Mouse (Mus musculus) embryonic fibroblast, embryonic 13.5 days (primary cell): Measurements from ENCODE around the gene Zmiz1.

Experiments used
- CTCF ChIP-seq: IDR thresholded peaks from 2 replicates; pipeline ENCODE4 v1.5.1; 2011; ENCODE audit warnings: mild to moderate bottlenecking, control low read depth, low read length, moderate library complexity, borderline replicate concordance; ENCODE audit not compliant: insufficient read depth
- POLR2A ChIP-seq: IDR thresholded peaks from 2 replicates; pipeline ENCODE4 v1.6.1; 2011; ENCODE audit warnings: low read depth, mild to moderate bottlenecking, control low read depth, low read length, moderate library complexity

DNA sequence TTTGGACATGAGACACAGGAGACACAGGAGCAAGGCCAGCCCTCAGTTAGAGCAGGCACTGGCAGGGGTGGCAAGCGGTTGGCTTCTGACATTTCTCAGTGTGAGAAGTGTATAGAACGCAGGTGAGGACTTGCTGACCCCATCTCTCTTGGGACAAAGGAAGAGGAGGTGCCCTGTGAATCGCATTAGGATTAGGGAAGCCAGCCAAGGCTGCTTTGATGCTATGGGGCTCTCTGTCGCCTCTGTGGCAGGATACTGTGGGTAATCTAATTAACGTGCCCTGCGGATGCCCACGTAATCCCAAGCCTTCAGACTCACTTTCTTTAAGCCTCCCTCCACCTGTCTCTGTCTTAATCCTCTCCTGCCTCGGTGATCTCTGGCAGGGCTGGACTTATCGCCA, 62.0 kb downstream of the Zmiz1 start:
- no peak for TF ChIP-seq CTCF
- TF ChIP-seq POLR2A, result no peak
